Mouse (Mus musculus): ENCODE measurements around the gene Cntf. TPM values are rescaled to one million over a fixed set of nuclear protein-coding genes. Genes with fewer than 3 reads are reported as not detected.

The Cntf gene
- total and polyA plus RNA-seq, 3 experiments: 1.6 to 3.6 (median 2.2) TPM

DNA sequence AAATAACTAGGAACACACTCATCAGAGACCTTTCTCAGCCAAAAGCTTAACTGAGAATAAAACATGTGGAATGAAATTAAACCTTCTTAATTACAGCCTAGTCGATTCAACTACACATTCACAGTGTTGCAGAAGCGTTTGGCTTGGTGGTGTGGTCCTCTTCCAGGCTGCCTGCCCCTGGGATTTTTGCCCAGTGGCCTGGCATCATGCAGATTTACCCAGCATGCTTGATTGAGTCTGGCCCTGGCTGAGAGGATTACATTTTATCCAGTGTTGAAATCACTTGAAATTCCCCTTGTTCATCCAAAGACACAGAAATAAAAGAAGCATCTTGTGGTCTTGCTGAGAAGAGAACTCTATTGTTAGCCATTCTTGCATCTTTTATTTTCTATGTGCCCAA is 5.8 kb downstream of the Cntf start:
- dilution Hi-C loops (cut with MboI; ENCODE audit: extremely low pct_ligation_motif_present, extremely low pct_unique_long_range_greater_than_20kb, low sequenced_read_pairs): no loop called here
- in situ Hi-C loops (cut with MboI; ENCODE audit: low pct_ligation_motif_present, low pct_unique_long_range_greater_than_20kb, low sequenced_read_pairs): no loop called here

GRCm38 (mm10) chr19:12758936-12759478 is 6.4 kb downstream of the Cntf start:
- no peak overlapping the region for H3K27ac ChIP-seq (ENCODE audit: insufficient read depth, low read depth)
- dilution Hi-C loops (cut with MboI; ENCODE audit: extremely low pct_ligation_motif_present, extremely low pct_unique_long_range_greater_than_20kb, low sequenced_read_pairs): no loop called here
- no peaks in the 10 kb centered on the region for H3K79me2 ChIP-seq (replicated peaks; ENCODE audit: control insufficient read depth, extremely low read depth, insufficient read depth, poor library complexity, severe bottlenecking)
- H3K9ac ChIP-seq (ENCODE audit: insufficient read depth, low read depth): no peak overlapping the region
- in situ Hi-C loops (cut with MboI; ENCODE audit: low pct_ligation_motif_present, low pct_unique_long_range_greater_than_20kb, low sequenced_read_pairs): no loop called here
- no peaks in the 10 kb centered on the region for H3K27me3 ChIP-seq (replicated peaks)
- H3K4me2 ChIP-seq (ENCODE audit: insufficient read depth, low read depth, poor library complexity, severe bottlenecking): no peak overlapping the region
- H3K4me1 ChIP-seq (ENCODE audit: control insufficient read depth in 1 of 2, insufficient read depth in 2 of 2): no peaks in the 10 kb centered on the region
- no peaks in the 10 kb centered on the region for H3K9me3 ChIP-seq (replicated peaks; ENCODE audit: low read length)
- no peak for TF ChIP-seq SIN3A (IDR thresholded peaks at IDR 0.05; ENCODE audit: low read length)
- TF ChIP-seq ZNF384 (IDR thresholded peaks at IDR 0.05; ENCODE audit: low read depth, low read length): no peak
- no peak for TF ChIP-seq MAX (IDR thresholded peaks at IDR 0.05; ENCODE audit: low read length)
- no peak for TF ChIP-seq MXI1 (IDR thresholded peaks at IDR 0.05; ENCODE audit: low read depth, low read length)
- no peak for TF ChIP-seq USF2 (conservative IDR thresholded peaks at IDR 0.05; ENCODE audit: low read depth, low read length)
- no peak for TF ChIP-seq IRF4 (IDR thresholded peaks at IDR 0.05; ENCODE audit: low read depth, low read length)
- no peak for TF ChIP-seq CTCF (conservative IDR thresholded peaks at IDR 0.05 in 1 of 2, IDR thresholded peaks at IDR 0.05 in 1 of 2; ENCODE audit: low read depth in 2 of 2, low read length in 2 of 2)
- TF ChIP-seq BHLHE40 (IDR thresholded peaks at IDR 0.05; ENCODE audit: low read depth, low read length): no peak
- no peak for TF ChIP-seq ZMIZ1 (IDR thresholded peaks at IDR 0.05; ENCODE audit: low read depth, low read length)
- no peak for TF ChIP-seq TCF12 (IDR thresholded peaks at IDR 0.05; ENCODE audit: low read depth, low read length)
- no peak for TF ChIP-seq SMC3 (IDR thresholded peaks at IDR 0.05; ENCODE audit: low read depth, low read length)
- TF ChIP-seq ELF1 (IDR thresholded peaks at IDR 0.05; ENCODE audit: low read depth, low read length): no peak
- no peak for TF ChIP-seq ZC3H11A (IDR thresholded peaks at IDR 0.05; ENCODE audit: low read depth, low read length)
- TF ChIP-seq ETS1 (conservative IDR thresholded peaks at IDR 0.05; ENCODE audit: low read depth, low read length): no peak
- no peak for TF ChIP-seq CHD2 (IDR thresholded peaks at IDR 0.05; ENCODE audit: low read length)
- no peak for TF ChIP-seq USF1 (IDR thresholded peaks at IDR 0.05; ENCODE audit: low read depth, low read length)
- no peak for TF ChIP-seq MEF2A (IDR thresholded peaks at IDR 0.05; ENCODE audit: borderline replicate concordance, low read depth, low read length)
- no peak overlapping the region for H3K4me3 ChIP-seq (replicated peaks in 1 of 3; ENCODE audit: low read depth in 2 of 3, low read length in 2 of 3, poor library complexity in 1 of 3)
- no peak for DNase-seq (ENCODE audit: extremely low read depth)
- H3K36me3 ChIP-seq (replicated peaks in 1 of 2; ENCODE audit: control insufficient read depth in 1 of 2, insufficient read depth in 1 of 2, low read length in 1 of 2): peaks cover 17 to 22% of the 10 kb centered on the region in 2 experiments

More for the DNA sequence above, 5.8 kb downstream of the Cntf start:
- Histone ChIP-seq H3K79me2 (replicated peaks; ENCODE audit: control insufficient read depth, extremely low read depth, insufficient read depth, poor library complexity, severe bottlenecking) (no peaks in the 10 kb centered on the region), H3K9ac (ENCODE audit: insufficient read depth, low read depth) (no peak overlapping the region), H3K4me2 (ENCODE audit: insufficient read depth, low read depth, poor library complexity, severe bottlenecking) (no peak overlapping the region), H3K4me3 (replicated peaks in 1 of 3; ENCODE audit: low read depth in 2 of 3, low read length in 2 of 3, poor library complexity in 1 of 3) (no peak overlapping the region), H3K27me3 (replicated peaks) (no peaks in the 10 kb centered on the region), H3K9me3 (replicated peaks; ENCODE audit: low read length) (no peaks in the 10 kb centered on the region), H3K4me1 (ENCODE audit: control insufficient read depth in 1 of 2, insufficient read depth in 2 of 2) (no peaks in the 10 kb centered on the region), H3K27ac (ENCODE audit: insufficient read depth, low read depth) (no peak overlapping the region), H3K36me3 (replicated peaks in 1 of 2; ENCODE audit: control insufficient read depth in 1 of 2, insufficient read depth in 1 of 2, low read length in 1 of 2) (peaks cover 21 to 28% of the 10 kb centered on the region in 2 experiments)
- TF ChIP-seq POLR2AphosphoS2 (IDR thresholded peaks at IDR 0.05; ENCODE audit: low read depth, low read length): no peak
- TF ChIP-seq ETS1 (conservative IDR thresholded peaks at IDR 0.05; ENCODE audit: low read depth, low read length): no peak
- TF ChIP-seq TBP (conservative IDR thresholded peaks at IDR 0.05; ENCODE audit: low read depth, low read length): no peak
- TF ChIP-seq MAZ (IDR thresholded peaks at IDR 0.05; ENCODE audit: low read depth, low read length): no peak
- TF ChIP-seq RCOR1 (conservative IDR thresholded peaks at IDR 0.05; ENCODE audit: low read depth, low read length): no peak
- TF ChIP-seq USF2 (conservative IDR thresholded peaks at IDR 0.05; ENCODE audit: low read depth, low read length): no peak
- TF ChIP-seq E2F4 (IDR thresholded peaks at IDR 0.05; ENCODE audit: insufficient replicate concordance, low read depth, low read length): no peak
- DNase-seq (ENCODE audit: extremely low read depth): no peak

Measured in CH12.LX (cell line).